ENCODE assay signal across 8 mouse cellular contexts in the genomic region with DNA sequence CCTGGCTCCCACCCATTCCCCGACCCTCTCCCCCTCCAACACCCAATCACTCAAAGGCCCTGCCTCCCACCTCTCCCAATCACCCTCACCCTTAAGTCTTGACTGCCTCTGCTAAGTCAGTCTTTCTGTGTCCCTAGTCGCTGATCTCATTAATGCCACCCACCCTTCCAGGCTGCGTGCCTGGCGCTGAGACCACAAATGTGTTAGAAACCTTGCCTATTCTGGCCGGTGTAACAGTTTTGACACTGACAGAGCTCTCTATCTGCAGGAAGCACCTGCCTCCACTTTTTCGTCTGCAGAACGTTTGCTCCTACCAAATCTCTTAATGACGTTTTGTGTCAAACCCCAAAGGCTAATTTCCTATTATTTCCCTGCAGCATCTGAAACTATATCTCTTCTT. TPM values are rescaled to one million over a fixed set of nuclear protein-coding genes. Genes with fewer than 3 reads are reported as not detected.
A peak's percentile ranks its signal among the peaks of the same experiment; 100 is the strongest.
DNase-seq lines count a peak whose midpoint lies in the region; ATAC-seq lines count a peak whose summit lies in the region.

No protein-coding gene starts in this region.

- H3K4me3 ChIP-seq in kidney, embryonic 14.5 days (ENCODE audit: low read length) = peak overlapping the region; percentile 96
- peak overlapping the region; percentile 51 for H3K4me3 ChIP-seq in brown adipose tissue, adult 24 weeks (ENCODE audit: insufficient read depth, low read depth, low read length)
- H3K4me3 ChIP-seq in hindbrain, embryonic 14.5 days (replicated peaks; ENCODE audit: low read length) = peak overlapping the region; percentile 64
- peak overlapping the region; percentile 94 for H3K4me3 ChIP-seq in midbrain, embryonic 16.5 days (ENCODE audit: low read depth, low read length)

- 9% methylated on average over 8 of the region's 8 CpGs for WGBS in kidney, embryonic 14.5 days
- WGBS in hindbrain, embryonic 14.5 days = 5% methylated on average over 8 of the region's 8 CpGs
- 3% methylated on average over 8 of the region's 8 CpGs for WGBS in midbrain, embryonic 16.5 days

- H3K27ac ChIP-seq in kidney, embryonic 14.5 days (ENCODE audit: low read depth, low read length) = no peak overlapping the region
- no peak overlapping the region for H3K27ac ChIP-seq in brown adipose tissue, adult 24 weeks (replicated peaks; ENCODE audit: low read depth, low read length)
- H3K27ac ChIP-seq in hindbrain, embryonic 14.5 days = peak overlapping the region; percentile 89
- H3K27ac ChIP-seq in midbrain, embryonic 16.5 days (ENCODE audit: low read length) = peak overlapping the region; percentile 97

- H3K36me3 ChIP-seq in kidney, embryonic 14.5 days (ENCODE audit: control insufficient read depth, insufficient read depth, low read length) = no peaks in the 10 kb centered on the region
- no peaks in the 10 kb centered on the region for H3K36me3 ChIP-seq in hindbrain, embryonic 14.5 days (replicated peaks; ENCODE audit: control insufficient read depth, insufficient read depth)
- H3K36me3 ChIP-seq in midbrain, embryonic 16.5 days (ENCODE audit: control insufficient read depth, insufficient read depth, low read length) = no peaks in the 10 kb centered on the region

- no peaks in the 10 kb centered on the region for H3K27me3 ChIP-seq in kidney, embryonic 14.5 days (ENCODE audit: control insufficient read depth, insufficient read depth, low read length)
- no peaks in the 10 kb centered on the region for H3K27me3 ChIP-seq in hindbrain, embryonic 14.5 days (ENCODE audit: control insufficient read depth, insufficient read depth, low read length)
- no peaks in the 10 kb centered on the region for H3K27me3 ChIP-seq in midbrain, embryonic 16.5 days (ENCODE audit: control insufficient read depth, insufficient read depth, low read depth, low read length)

- H3K9ac ChIP-seq in kidney, embryonic 14.5 days (ENCODE audit: low read depth, low read length) = peak overlapping the region; percentile 87
- H3K9ac ChIP-seq in hindbrain, embryonic 14.5 days = peak overlapping the region; percentile 90
- peak overlapping the region; percentile 98 for H3K9ac ChIP-seq in midbrain, embryonic 16.5 days (ENCODE audit: low read depth, low read length)

- H3K4me1 ChIP-seq in kidney, embryonic 14.5 days (ENCODE audit: control insufficient read depth, insufficient read depth, low read length) = peaks cover 31% of the 10 kb centered on the region
- peaks cover 13% of the 10 kb centered on the region for H3K4me1 ChIP-seq in brown adipose tissue, adult 24 weeks (ENCODE audit: control insufficient read depth, insufficient read depth, insufficient read length, low read length)
- peaks cover 37% of the 10 kb centered on the region for H3K4me1 ChIP-seq in hindbrain, embryonic 14.5 days (replicated peaks; ENCODE audit: control insufficient read depth, insufficient read depth, low read length)
- H3K4me1 ChIP-seq in midbrain, embryonic 16.5 days (ENCODE audit: control insufficient read depth, insufficient read depth, low read length) = peaks cover 39% of the 10 kb centered on the region

- peak overlapping the region; percentile 73 for H3K4me2 ChIP-seq in kidney, embryonic 14.5 days (replicated peaks; ENCODE audit: low read depth, low read length)
- H3K4me2 ChIP-seq in hindbrain, embryonic 14.5 days (replicated peaks) = peak overlapping the region; percentile 67
- peak overlapping the region; percentile 79 for H3K4me2 ChIP-seq in midbrain, embryonic 16.5 days (ENCODE audit: low read length)

- no peaks in the 10 kb centered on the region for H3K9me3 ChIP-seq in kidney, embryonic 14.5 days (ENCODE audit: control insufficient read depth, low read length)
- H3K9me3 ChIP-seq in hindbrain, embryonic 14.5 days (ENCODE audit: control insufficient read depth, low read length) = no peaks in the 10 kb centered on the region
- no peaks in the 10 kb centered on the region for H3K9me3 ChIP-seq in midbrain, embryonic 16.5 days (replicated peaks; ENCODE audit: control insufficient read depth, low read length, poor library complexity, severe bottlenecking)

- DNase-seq in kidney, adult 11 months = no peak
- no peak for DNase-seq in hindbrain, embryonic 14.5 days (ENCODE audit: low spot score)
- DNase-seq in adrenal gland, postnatal 25 days = no peak
- no peak for DNase-seq in thymus, postnatal 10 days (ENCODE audit: low spot score in 2 of 2)
- DNase-seq in ovary, postnatal 14 days (ENCODE audit: low spot score) = no peak

- ATAC-seq in kidney, embryonic 14.5 days (ENCODE audit: low FRiP score, low TSS enrichment) = no peak
- ATAC-seq in hindbrain, embryonic 14.5 days (ENCODE audit: low FRiP score) = no peak
- no peak for ATAC-seq in midbrain, embryonic 16.5 days

RNA-seq across cellular contexts. Expression of a gene that starts 0.5 kb away (rescaled TPM):
- polyA plus RNA-seq in kidney, embryonic 14.5 days (2014; fragmentation: Nextera tagmentation; extraction: Ambion mirVana) = 8.0 and 8.4 TPM in 2 replicates
- 4.9 and 8.9 TPM in 2 replicates for polyA plus RNA-seq in brown adipose tissue, adult 24 weeks (2012; ENCODE audit: insufficient read depth, insufficient read length, missing spikeins)
- polyA plus RNA-seq in hindbrain, embryonic 14.5 days (2014; fragmentation: Nextera tagmentation; extraction: Ambion mirVana) = 14.3 and 15.0 TPM in 2 replicates
- 8.8 and 10.0 TPM in 2 replicates for polyA plus RNA-seq in midbrain, embryonic 16.5 days (2015; fragmentation: Nextera tagmentation; extraction: Ambion mirVana)
- total RNA-seq in adrenal gland, postnatal 25 days (2021) = 39.4 and 47.1 TPM in 2 replicates

RNA-seq across cellular contexts. Expression of a gene that starts 39.6 kb away (rescaled TPM):
- 13.7 and 15.6 TPM in 2 replicates for polyA plus RNA-seq in kidney, embryonic 14.5 days (2014; fragmentation: Nextera tagmentation; extraction: Ambion mirVana)
- polyA plus RNA-seq in brown adipose tissue, adult 24 weeks (2012; ENCODE audit: insufficient read depth, insufficient read length, missing spikeins) = 4.6 and 5.3 TPM in 2 replicates
- polyA plus RNA-seq in hindbrain, embryonic 14.5 days (2014; fragmentation: Nextera tagmentation; extraction: Ambion mirVana) = 14.3 and 19.7 TPM in 2 replicates
- polyA plus RNA-seq in midbrain, embryonic 16.5 days (2015; fragmentation: Nextera tagmentation; extraction: Ambion mirVana) = 14.3 and 18.5 TPM in 2 replicates
- 13.9 and 17.6 TPM in 2 replicates for total RNA-seq in adrenal gland, postnatal 25 days (2021)

Comparison
In these comparisons a context has a peak if more than half of its experiments do, and no peak if none do; other contexts are left out.
1. H3K27ac ChIP-seq: peak in hindbrain, embryonic 14.5 days (single experiment) and midbrain, embryonic 16.5 days (single experiment); none in kidney, embryonic 14.5 days (single experiment) and brown adipose tissue, adult 24 weeks (single experiment).
2. Peak in every context shown above with its lines, with median percentiles within 50 percentile points of each other: H3K4me2 ChIP-seq, H3K4me3 ChIP-seq and H3K9ac ChIP-seq.